In genomic region chr1:91942031-91942430, GRCm38 (mm10) we compare ENCODE assay signal across 13 mouse cellular contexts.
DNase-seq lines count a peak whose midpoint lies in the region; ATAC-seq and TF ChIP-seq lines count a peak whose summit lies in the region.
"Had no signal": no experiment of that assay in that cellular context is flagged by ENCODE, and none has a peak within 500 bp of the region (broad histone marks: within the 10 kb centered on the region; RNA-seq: fewer than 3 reads in every experiment).

No protein-coding gene starts in this region.

- H3K36me3 ChIP-seq in intestine, postnatal 0 days (ENCODE audit: control insufficient read depth, insufficient read depth), result peaks cover 39% of the 10 kb centered on the region
- peaks cover 3% of the 10 kb centered on the region; the same call in 1 of the 2 replicates for H3K36me3 ChIP-seq in intestine, embryonic 15.5 days

- no peaks in the 10 kb centered on the region for H3K4me1 ChIP-seq in intestine, postnatal 0 days (replicated peaks; ENCODE audit: control insufficient read depth, insufficient read depth, low read length)
- no peaks in the 10 kb centered on the region for H3K4me1 ChIP-seq in intestine, embryonic 15.5 days (replicated peaks)
- peaks cover 22% of the 10 kb centered on the region for H3K4me1 ChIP-seq in olfactory bulb, adult 2 months (ENCODE audit: control insufficient read depth, insufficient read depth, low read length)
- H3K4me1 ChIP-seq: forebrain, embryonic 13.5 days; heart, embryonic 15.5 days had no signal

- H3K9me3 ChIP-seq in intestine, postnatal 0 days (ENCODE audit: control insufficient read depth), result no peaks in the 10 kb centered on the region
- no peaks in the 10 kb centered on the region for H3K9me3 ChIP-seq in intestine, embryonic 15.5 days
- H3K9me3 ChIP-seq: forebrain, embryonic 13.5 days; heart, embryonic 15.5 days had no signal

- ATAC-seq in intestine, postnatal 0 days, result no peak
- no peak for ATAC-seq in intestine, embryonic 15.5 days
- ATAC-seq: forebrain, embryonic 13.5 days had no signal

- peak; percentile 33 for DNase-seq in cerebellum, adult 11 months
- no peak for DNase-seq in cerebellum, postnatal 4 days (ENCODE audit: low spot score in 2 of 2)
- DNase-seq in lung, postnatal 36 days, result peak; percentile 27
- no peak for DNase-seq in lung, postnatal 10 days
- DNase-seq in layer of hippocampus, adult 11-12 months (ENCODE audit: low spot score), result no peak
- DNase-seq: adrenal gland, adult 2 months; gastrocnemius, postnatal 14 days had no signal

- H3K4me2 ChIP-seq in intestine, postnatal 0 days (replicated peaks; ENCODE audit: low read depth), result no peak overlapping the region
- H3K4me2 ChIP-seq in intestine, embryonic 15.5 days (replicated peaks), result no peak overlapping the region
- H3K4me2 ChIP-seq: forebrain, embryonic 13.5 days; heart, embryonic 15.5 days had no signal

- no peak overlapping the region for H3K9ac ChIP-seq in intestine, postnatal 0 days (ENCODE audit: low read depth, low read length)
- H3K9ac ChIP-seq in intestine, embryonic 15.5 days, result no peak overlapping the region
- H3K9ac ChIP-seq: forebrain, embryonic 13.5 days; heart, embryonic 15.5 days; liver, embryonic 14.5 days had no signal

- H3K27me3 ChIP-seq in intestine, postnatal 0 days (replicated peaks; ENCODE audit: control insufficient read depth, insufficient read depth, low read length), result no peaks in the 10 kb centered on the region
- no peaks in the 10 kb centered on the region for H3K27me3 ChIP-seq in intestine, embryonic 15.5 days (replicated peaks)
- H3K27me3 ChIP-seq: forebrain, embryonic 13.5 days; heart, embryonic 15.5 days had no signal

- no peak overlapping the region for H3K27ac ChIP-seq in intestine, postnatal 0 days (ENCODE audit: low read depth, low read length)
- no peak overlapping the region for H3K27ac ChIP-seq in intestine, embryonic 15.5 days
- H3K27ac ChIP-seq in olfactory bulb, adult 2 months (ENCODE audit: insufficient read depth, low read depth, low read length), result peak overlapping the region; percentile 7; the same call in 1 of the 2 replicates
- H3K27ac ChIP-seq: forebrain, embryonic 13.5 days; heart, embryonic 15.5 days; liver, embryonic 14.5 days had no signal

- no peak for TF ChIP-seq POLR2A in olfactory bulb, adult 2 months (IDR thresholded peaks at IDR 0.05; ENCODE audit: insufficient read depth, low read depth, low read length)

- no peak overlapping the region for H3K4me3 ChIP-seq in intestine, postnatal 0 days (ENCODE audit: low read depth, low read length)
- no peak overlapping the region for H3K4me3 ChIP-seq in intestine, embryonic 15.5 days (replicated peaks)
- H3K4me3 ChIP-seq in olfactory bulb, adult 2 months (ENCODE audit: insufficient read depth, low read depth, low read length), result no peak overlapping the region
- H3K4me3 ChIP-seq: forebrain, embryonic 13.5 days; heart, embryonic 15.5 days had no signal

- TF ChIP-seq CTCF in intestine, postnatal 0 days (IDR thresholded peaks at IDR 0.05; ENCODE audit: low read depth), result peak; percentile 42
- no peak for TF ChIP-seq CTCF in olfactory bulb, adult 2 months (IDR thresholded peaks at IDR 0.05; ENCODE audit: insufficient read depth, low read depth, low read length)

- WGBS in intestine, postnatal 0 days, result 48% methylated on average over 3 of the region's 3 CpGs
- 50% methylated on average over 3 of the region's 3 CpGs for WGBS in intestine, embryonic 15.5 days
- 44% methylated on average over 3 of the region's 3 CpGs for WGBS in olfactory bulb, adult 2 months

Comparison
In these comparisons a context has a peak if more than half of its experiments do, and no peak if none do; other contexts are left out.
1. DNase-seq: peak in cerebellum, adult 11 months (single experiment) and lung, postnatal 36 days (single experiment); none in cerebellum, postnatal 4 days (0 of 2), lung, postnatal 10 days (single experiment) and layer of hippocampus, adult 11-12 months (single experiment).